Mouse (Mus musculus) right cerebral cortex, postnatal 10 days (tissue): ENCODE results near the gene Atf7.
"Not testable (repeated sequence)": the region's sequence is repeated elsewhere in the genome, so short reads cannot be mapped to it uniquely, and the experiment has no call there.

ENCODE experiments used
- DNase-seq, 2 experiments: peaks; one replicate each; pipeline ENCODE4 v3.0.0; 2021; ENCODE audit warnings: low spot score in 2 of 2

The Atf7 gene

DNA sequence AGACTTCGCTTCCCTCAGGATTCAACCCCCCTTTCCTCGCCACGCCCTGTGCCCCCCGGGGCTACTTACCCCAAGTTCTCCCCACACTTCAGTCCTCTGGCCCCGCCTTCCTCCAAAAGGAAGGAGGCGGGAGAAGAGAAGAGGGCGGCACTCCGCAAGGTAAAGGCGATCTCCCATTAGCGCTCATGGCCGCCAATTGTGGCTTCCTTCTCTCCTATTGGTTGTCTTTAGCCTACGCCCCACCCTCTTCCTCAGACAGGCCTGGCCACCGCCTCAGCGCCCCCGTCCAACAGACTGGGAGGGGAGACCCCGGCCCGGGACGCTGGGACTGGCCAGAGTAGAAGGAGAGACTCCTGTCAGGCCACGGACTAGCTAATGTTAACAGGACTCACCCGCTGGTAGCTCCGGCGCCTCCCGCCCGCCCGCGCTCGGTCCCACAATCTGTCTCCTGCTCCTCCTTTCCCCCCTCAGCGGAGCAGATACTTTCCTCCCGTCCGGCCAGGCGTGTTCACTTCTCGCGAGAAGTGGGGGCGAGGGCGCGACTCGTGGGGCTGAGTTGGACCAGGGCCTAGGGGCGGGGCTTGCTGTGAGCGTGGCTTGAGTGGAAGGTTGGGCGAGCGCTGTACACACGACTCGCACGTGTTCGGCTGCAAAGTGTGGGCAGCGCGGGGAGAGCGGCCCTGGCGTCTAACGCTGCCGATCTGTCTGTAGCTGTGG is at the start of gene Atf7, which contains the start of gene Gm28047:
Atf7 (minus strand) TSS at position 495 of the 717 bp plus-strand sequence.
Gm28047 (minus strand) TSS at position 98 of the 717 bp plus-strand sequence.
- peak; percentile 99 to 100 for DNase-seq

DNA sequence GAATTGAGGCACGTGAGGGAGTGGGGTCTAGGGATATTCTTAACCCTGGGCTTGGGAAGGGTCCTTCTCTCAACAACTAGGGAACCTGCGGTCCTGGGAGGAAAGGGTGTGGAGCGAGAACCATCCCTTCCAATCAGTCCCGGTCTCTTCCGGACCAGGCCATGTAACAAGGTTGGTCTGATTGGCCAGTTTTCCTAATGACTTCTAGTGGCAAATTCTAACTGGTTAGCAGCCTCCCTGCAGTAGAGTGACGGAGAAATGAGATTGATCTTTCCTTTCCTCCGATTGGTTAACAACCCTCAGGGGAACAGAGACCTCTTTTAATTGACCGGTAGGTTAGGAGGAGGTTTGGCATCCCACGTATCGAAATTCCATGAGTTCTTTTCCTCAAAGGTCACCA is 48.3 kb upstream of the Atf7 start:
- peak; percentile 75 to 90 for DNase-seq

DNA sequence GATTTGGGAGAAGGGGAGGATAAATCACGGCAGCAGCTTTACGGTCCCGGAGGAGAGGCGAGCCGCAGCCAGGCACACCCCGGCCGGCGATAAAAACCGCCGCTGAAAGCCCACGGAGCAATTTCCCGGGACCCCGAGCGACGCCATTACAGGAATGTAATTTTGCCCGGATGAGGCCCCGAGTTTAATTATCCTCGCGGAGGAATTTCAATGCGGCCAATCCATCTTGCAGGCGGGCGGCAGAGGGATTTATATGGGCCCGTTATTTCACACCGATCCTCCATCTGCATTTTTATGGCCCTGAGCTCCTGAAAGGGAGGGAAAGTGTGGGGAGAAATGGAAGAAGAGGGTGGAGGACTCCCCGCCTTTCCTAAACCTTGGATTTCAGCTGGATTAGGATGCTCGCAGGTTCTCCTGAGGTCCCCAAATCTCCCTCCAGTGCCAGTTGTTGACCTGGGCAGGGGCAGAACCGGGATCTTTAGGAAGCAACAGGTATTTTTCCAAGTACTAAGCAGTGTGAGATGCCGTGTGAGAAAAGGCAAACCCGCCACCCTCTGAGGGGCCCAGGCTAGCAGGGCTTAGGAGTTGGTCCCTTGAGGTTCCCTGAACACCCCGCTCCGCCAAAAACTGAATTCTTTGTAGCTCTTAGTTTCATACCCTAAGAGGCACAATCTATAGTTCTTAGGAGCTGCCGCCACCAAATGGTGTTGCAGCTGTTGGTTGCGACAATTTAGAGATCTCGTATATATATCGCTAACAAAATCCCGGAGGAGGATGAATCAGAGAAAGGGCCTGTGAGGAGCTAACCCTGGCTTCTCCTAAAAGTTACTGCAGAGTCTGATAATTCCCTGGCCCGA is 47.2 kb upstream of the Atf7 start, which contains the start of gene Atp5g2:
Atp5g2 (minus strand) TSS at position 138 of the 857 bp plus-strand sequence.
- peak; percentile 60 to 61 for DNase-seq

DNA sequence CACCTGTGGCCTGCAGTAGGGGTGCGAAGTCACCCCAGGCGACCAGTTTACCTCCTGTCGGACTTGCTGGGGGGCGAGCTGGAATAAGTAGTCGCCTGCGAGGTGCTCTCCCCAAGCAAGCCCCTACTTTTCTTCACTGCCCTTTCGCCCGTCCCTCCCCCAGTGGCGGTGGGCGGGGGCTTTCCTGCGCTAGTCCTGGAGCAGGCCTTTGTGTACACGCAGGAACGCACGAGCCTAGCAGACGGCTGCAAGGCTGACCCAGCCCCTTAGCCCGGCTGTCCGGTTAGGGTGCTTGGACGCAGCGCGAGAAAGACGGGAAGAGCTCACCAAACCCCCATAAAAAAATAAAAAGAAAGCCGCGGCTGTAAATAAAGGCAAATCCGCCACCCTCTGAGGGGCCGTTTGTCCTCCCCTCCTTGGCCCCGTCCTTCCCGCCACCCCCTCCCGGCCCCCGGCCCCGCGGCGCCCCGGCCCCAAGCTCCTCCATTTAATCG is 46.5 kb upstream of the Atf7 start:
- DNase-seq: peak; percentile 87

DNA sequence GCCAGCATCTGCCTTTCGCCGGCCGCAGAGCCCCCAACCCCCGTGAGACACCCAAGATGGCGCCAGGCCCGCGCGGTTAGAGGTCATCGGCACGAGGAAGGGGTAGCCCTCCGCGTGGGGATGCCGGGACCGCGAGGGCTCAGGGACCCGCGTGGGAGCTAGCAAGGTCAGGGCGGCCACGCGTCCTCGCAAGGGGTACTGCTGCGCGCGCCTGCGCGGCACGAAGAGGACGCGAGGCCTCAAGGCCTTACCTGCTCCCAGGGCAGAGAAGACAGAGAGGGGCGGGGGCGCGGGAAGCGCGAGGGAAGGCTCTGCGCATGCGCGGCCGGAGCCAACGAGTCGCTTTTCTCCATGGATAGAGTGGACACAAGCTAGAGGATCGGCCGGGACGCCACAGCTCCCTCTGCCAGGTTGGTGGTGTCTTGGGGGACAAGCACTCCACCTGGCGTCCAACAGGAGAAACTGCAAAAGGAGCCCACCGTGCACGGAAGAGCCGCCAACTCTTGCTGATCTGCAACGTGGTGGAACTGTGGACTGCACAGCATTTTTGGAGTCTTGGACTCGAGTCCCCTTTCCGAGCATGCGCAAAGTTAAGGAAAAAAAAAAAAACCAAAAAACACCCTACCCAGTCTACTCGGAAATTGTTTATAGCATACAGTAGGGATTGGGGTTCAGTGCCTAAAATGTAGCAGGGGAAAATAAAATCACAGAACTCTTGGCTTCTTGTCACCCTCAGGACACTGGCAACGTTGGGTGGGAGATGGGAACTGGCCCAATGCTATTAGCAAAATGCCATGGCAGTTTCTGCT is 45.7 kb upstream of the Atf7 start:
- peak; percentile 99 for DNase-seq

DNA sequence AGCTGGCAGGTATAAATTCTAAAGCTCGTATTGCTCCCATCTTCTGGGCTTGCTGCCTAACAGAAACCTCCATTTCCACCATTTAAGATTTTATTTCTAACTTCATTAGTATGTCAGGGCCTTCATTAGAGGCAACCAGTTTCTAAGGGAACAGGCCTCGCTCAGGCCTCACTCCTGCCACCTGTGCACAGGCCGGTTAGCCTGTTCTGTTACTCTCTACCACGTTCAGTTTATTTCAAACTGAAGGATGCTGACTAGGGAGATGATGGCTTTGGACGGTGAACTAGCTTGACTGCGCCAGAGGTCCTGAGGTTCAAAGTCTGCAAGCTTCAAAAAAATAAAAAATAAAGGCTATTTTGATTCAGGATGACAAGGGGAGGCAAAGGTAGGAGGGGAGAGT is 45.0 kb upstream of the Atf7 start:
- peak in 1 of 2 experiments; percentile 29 for DNase-seq

DNA sequence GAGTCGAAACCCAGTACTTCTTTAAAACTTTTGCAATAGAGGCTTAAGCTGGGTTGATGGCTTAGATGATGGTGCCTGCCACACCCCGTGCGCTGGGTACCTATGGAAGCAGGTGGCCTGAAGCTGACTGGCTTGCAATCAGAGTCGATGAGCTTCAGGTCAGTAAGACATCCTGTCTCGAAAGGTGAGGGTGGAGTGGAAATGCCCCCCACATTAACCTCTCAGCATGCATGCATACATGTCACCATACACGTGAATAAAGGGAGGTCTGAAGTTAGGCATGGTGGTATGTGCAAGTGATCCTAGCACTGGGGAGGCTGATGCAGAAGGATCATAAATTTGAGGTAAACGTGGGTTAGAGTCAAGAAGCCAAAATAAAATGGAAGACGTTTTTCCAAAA is 44.3 kb upstream of the Atf7 start:
- no peak for DNase-seq

DNA sequence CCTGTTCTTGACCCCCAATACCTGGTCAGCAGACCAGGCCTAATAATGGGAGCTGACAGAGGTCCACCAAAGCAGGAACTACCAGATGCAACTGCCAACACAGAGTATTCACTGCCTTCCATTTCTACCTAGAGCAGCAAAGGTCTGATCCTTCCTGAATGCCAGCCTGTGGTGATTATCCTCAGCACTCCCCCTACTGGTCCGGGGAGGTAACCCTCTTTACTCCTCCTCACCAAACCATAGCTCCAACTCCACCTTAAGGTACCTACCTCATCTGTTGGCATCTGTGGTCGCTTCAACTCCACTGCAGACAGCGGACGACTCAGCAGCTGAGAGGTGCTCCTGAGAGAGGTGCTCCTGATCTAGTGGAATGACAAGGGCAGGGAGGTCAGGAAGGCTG is 40.2 kb upstream of the Atf7 start:
- peak in 1 of 2 experiments; percentile 64 for DNase-seq

DNA sequence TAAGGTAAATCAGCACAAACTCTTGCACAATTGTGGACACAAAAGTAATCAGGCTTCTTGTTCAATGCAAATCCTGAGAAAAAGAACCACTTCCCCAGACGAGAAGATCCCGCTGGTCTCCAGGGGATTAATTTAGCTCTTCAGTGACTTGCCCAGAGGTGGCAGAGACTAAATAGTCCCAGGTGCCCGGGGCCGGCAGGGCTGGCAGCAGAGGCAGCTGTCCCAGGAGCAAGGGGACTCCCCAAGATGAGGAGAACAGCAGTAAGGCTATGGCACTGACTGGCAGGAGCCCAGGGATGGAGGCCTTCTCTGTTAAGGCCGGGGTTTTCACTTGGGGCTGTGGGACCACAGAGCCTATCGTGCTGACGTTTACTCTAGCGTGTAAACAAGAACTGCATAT is 38.6 kb upstream of the Atf7 start:
- no peak for DNase-seq

DNA sequence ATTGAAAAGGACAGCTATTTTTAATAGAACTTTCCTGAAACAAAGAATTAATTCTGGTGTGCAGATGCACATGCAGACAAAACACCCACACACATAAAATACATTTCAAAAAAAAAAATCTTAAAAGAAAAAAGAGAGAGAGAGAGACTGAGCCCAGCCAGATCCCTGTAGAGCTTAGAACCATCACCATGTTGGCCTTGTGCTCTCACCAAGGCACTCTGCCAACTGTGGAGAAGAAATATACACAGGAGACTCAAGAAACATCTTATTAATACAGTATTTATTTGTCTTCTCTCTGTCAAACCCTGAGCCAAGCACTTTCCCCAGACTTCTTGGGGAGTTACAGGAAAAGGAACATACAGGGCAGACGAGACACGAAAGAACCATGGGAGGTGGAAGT is 37.3 kb upstream of the Atf7 start:
- not testable (repeated sequence) for DNase-seq

DNA sequence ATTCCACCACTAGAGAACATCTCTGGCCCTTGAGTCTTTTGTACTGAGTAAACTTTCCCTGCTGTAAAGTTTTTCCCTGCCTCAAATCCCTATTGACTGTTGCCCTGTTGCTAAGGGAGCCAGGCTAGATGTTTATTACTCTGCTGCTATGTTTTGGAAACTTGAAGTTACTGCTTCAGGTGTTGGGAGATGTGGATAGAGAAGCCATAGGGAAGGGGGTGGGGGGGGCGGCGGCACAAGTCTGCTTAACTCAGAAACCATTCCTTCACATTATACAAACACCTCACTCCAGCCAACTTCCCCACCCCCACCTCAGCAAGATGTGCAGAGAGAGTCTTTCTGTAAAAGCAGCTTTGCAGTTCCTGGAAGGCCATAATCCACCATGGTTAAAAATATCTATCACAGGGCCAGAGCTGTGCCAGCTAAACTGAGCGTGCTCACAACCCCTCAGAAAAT is 32.7 kb upstream of the Atf7 start:
- peak; percentile 36 to 42 for DNase-seq

DNA sequence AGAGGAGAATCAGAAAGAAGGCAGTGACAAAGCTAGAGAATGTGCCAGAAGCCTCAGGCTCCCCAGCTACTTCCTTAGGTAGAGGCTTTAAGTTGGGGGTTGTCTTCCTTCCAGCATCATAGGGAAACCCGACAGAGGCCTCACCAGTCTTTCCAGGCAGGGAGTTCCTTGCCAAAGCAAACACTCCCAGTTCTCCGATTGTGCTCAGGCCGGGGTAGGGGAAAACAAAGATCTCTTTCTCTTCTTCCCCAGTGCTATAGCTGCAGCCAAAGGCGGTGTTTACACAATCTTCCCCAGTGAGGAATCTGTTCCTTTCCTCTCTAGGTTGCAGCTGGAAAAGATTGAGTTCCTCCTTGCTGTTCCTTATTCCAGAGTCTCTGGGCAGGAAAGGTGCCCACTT is 31.4 kb upstream of the Atf7 start:
- DNase-seq: peak; percentile 44 to 47

DNA sequence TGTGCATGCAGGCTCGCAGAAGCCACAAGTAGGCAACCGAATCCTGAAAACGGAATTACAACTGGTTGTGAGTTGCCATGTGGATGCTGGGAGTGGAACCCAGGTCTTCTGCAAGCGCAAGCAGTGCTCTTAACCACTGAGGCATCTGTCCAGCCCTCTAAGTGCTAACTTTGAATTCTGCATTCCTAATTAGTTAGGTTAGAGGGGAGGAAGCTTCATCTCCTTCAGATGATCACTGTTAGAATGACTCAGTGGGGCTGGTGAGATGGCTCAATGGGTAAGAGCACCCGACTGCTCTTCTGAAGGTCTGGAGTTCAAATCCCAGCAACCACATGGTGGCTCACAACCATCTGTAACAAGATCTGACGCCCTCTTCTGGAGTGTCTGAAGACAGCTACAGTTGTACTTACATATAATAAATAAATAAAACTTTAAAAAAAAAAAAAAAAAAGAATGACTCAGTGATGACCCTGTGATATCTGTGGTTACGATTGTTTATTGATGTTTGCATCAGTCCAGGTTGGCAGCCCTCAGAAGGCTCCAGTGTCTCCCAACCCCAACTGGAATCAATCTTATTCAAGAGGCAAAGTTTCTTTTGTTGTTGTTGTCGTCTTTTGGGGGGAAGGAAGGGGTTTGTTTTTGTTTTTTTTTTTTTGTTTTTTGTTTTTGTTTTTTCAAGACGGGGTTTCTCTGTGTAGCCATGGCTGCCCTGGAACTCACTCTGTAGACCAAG is 26.8 kb upstream of the Atf7 start:
- not testable (repeated sequence) for DNase-seq

DNA sequence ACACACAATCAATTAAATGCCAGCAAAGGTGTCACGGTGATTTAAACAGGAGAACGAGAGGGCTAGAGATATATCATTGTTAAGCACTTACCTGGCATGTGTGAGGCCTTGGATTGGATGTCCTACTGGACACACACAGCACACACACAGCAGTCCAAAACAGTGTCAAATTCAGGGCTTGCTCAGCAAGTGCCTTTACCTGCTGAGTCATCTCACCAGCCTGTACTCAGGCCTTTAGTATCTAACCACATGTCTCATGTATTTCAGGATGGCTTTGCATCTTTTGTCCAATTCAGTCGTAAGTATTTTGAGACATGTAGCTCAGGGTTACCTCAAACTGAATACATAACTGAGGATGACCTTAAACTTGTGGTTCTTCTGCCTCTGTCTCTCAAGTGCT is 25.8 kb upstream of the Atf7 start:
- no peak for DNase-seq

DNA sequence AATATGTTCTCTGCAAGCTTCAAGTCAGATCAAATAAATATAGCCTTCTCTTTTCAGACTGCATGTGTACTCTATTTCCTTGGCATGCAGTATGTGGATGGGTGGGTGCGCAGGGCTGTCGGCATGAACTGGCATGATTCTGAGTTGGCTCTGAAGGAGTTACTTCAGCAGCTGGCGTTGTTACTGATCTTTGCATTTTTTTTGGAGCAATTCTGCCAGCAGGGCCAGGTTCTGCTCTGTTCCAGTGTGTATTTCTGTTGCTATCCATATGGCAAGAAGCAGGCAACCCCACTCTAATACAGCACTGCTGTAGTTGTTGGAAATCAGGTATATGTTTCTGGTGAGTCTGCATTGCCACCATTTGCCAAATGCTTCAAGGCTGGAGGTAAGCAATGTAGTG is 10.6 kb upstream of the Atf7 start:
- peak; percentile 73 to 89 for DNase-seq

DNA sequence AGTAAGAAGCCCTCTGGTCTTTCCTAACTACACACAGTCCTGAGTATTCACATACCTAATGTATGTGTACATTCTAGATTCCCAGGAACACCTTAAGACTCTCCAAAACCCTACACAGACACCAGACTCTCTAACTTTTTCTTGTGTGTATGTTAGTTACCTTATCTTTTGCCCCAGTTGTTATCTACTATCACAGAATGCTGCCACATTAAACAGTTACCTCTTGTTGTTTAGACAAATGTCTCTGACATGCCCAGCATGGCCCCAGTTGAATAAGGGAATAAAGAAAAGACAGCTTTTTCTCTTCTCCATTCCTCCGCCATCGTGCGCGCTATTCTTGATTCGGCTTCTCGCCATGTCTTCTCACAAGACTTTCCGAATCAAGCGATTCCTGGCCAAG is 9.4 kb upstream of the Atf7 start:
- no peak for DNase-seq

DNA sequence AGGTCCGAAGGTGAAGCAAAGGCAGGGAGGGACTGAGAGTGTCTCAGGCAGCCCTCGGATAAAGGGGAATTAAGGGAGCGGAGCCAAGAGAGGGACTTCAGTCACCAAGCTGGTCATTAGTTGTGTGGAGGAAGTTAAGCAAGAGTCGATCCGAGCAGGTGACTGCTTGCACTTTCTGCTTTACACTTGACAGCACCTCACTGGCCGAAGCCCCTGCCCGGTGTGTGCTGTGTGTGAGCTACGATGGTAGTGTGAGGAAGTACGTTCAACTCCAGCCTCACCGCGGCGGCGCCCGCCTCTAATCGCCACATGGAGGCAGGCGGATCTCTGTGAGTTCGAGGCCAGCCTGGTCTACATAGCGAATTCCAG is 407 bp upstream of the Atf7 start:
- DNase-seq: peak in 1 of 2 experiments; percentile 59

DNA sequence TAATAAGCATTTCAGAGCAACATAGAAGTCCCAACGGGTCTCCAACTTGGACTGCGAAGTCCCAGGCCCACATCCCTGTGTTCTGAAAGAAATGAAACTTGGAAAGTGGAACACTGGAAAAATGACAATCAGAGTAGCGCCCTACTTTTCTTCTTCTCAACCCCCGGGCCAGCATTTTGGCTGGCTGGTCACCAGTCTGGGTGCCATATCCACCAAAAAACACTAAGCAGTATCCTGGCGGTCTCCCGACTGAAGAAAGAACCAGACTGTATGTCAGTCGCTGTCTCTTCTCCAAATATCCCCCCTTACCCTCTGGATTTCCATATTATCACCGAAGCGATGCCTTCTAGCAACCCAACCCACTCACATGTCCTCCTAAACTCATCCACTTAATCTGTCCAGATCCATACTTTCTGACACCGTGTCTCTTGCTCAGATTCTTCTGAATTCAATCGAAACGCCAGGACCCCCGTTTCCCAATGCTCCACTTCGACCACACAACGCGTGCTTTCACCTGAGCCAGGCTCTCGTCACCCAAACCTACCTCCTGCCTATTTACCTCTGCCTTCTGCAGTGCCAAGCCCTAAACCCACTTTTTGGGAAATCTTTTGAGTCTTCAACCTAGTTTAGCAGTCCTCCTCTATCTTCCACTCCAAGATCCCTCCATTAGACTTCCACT is 834 bp downstream of the Atf7 start:
- peak; percentile 32 to 40 for DNase-seq

DNA sequence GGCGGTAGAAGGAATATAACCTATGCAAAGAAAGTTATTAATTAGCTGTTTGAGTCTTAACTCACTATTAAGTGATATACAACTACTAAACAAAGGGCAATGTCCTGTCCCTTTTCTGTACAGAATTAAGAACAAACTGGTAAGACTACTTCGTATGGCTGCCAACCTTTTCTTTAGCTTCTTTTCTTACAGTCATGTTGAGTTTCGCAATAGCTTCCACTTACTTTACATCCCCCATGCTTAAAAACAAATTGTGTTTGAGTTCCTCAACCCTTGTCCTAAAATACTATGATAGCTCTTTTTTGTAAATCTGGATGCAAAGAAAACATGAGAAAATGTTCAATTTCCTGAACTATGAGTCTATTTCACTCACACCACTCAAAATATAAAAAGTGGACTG is 2.1 kb downstream of the Atf7 start:
- DNase-seq: no peak

DNA sequence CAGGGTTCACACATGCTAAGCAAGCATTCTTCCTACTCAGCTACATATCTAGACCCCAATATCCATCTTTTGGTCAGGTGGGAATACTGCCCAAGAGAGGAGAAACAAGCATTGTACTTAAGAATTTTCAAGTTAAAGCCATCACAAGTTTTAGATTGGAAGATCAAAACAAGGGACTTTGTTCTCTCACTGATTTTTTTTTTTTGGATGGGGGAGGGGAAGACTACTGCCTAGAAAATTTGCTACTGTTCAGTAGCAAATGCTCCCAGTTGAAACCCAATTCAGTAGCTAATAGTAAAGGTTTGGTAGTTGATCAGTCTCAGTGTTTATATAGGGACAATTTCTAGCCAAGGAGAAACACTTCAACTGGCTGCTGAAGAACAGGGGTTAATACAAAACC is 2.7 kb downstream of the Atf7 start:
- no peak for DNase-seq

DNA sequence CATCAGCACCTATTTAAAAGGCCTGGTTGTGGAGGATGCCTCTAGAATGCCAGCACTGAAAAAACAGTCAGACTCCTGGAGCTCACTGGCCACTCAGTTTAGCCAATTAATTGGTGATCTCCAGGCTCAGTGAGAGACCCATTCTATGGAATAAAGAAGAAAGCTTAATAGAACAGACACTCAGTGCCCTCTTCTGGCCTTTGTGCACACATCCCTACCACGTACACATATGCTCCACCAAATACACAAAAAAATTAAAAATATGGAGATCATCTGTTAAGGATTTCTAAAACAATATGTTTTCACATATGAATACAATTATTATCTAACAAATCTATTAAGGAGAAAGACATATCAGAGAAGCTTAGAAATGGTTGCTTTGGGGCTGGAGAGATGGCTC is 4.5 kb downstream of the Atf7 start:
- DNase-seq: no peak
